Mouse (Mus musculus): Measurements from ENCODE around the gene Hoxd9. TPM values are rescaled to one million over a fixed set of nuclear protein-coding genes. Genes with fewer than 3 reads are reported as not detected.

Hoxd9 gene
- polyA plus RNA-seq, 1 experiment from 2014 or later = not detected

DNA sequence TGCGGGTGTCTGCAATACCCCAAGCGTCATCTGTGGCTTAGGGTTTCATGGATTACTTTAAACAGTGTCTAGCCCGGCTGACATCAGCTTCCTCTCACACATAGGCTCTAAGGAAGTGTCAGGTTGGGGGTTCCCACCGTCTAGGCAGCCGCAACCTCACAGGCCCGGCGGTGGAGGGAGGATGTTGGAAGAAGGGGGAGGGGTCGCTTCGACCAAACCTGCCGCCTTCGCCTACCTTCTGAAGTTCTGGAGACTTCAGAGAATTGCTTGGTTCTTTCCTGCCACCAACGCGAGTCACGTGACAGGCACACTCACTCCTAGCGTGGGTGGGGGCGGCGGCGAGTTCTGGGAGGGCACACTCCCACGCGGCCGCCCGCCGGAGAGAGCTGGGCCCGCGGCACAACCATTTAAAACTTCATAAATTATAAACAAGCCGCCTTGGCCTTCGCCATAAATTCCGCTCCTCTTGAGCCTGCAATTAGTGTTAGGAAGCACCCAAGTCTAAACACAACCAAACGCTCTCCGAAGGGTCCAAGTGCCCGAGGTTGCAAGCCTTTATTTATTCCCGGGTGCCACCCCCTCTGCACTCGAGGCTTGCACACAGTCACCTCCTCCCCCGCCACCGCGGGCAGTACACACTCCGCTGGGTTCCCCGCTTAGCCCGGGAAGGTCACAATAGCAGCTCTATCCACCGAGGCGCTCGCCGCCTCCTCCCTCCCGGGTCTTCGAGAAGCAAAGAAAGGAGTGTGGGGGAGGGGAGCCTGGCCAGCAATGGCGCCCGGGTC lies 52.0 kb downstream of the Hoxd9 start:
- Histone ChIP-seq H3K36me3 (replicated peaks; ENCODE audit: insufficient read depth, low read length) (no peaks in the 10 kb centered on the region), H3K27ac (ENCODE audit: low read depth) (no peak overlapping the region), H3K9ac (replicated peaks) (no peak overlapping the region), H3K9me3 (ENCODE audit: low read length) (no peaks in the 10 kb centered on the region), H3K4me2 (ENCODE audit: low read depth, low read length) (0 out of 2 replicates have a peak overlapping the region, but pooled peaks have one; percentile 3), H3K27me3 (ENCODE audit: insufficient read depth, low read length) (peaks cover 98% of the 10 kb centered on the region), H3K4me3 (ENCODE audit: low read depth, low read length) (0 out of 2 replicates have a peak overlapping the region, but pooled peaks have one; percentile 17), H3K4me1 (ENCODE audit: insufficient read depth) (peaks cover 5% of the 10 kb centered on the region; the same call in 1 of the 2 replicates)
- WGBS (ENCODE audit: insufficient replicate concordance) = 1% methylated on average over 47 of the region's 47 CpGs
- no peak for DNase-seq
- ATAC-seq = no peak
- TF ChIP-seq CTCF (IDR thresholded peaks at IDR 0.05; ENCODE audit: low read depth) (no peak), EP300 (IDR thresholded peaks at IDR 0.05; ENCODE audit: low read depth) (no peak)

MicroRNA genes within 50 kb of the gene (microRNA counts, 519-probe panel; counts per million panel counts)
- not detected for microRNA mmu-miR-10b

Small RNAs within 50 kb of the gene (microRNA-seq; reads per million reads assigned to microRNA genes)
- gene Gm44463 (not detected), gene Mir10b (315 reads per million, percentile 56 among the genes with 10 or more reads in this experiment)

Other genes starting within 250 kb of the Hoxd9 start
- 9.6 and 11.1 TPM in 2 replicates for gene Lnpk, start 118.3 kb upstream of the Hoxd9 start, polyA plus RNA-seq (2015; fragmentation: Nextera tagmentation; extraction: Ambion mirVana)
- gene Evx2, start 38.2 kb upstream of the Hoxd9 start, polyA plus RNA-seq (2015; fragmentation: Nextera tagmentation; extraction: Ambion mirVana) = not detected in 2 replicates
- not detected in 2 replicates for gene Hoxd13, start 29.4 kb upstream of the Hoxd9 start, polyA plus RNA-seq (2015; fragmentation: Nextera tagmentation; extraction: Ambion mirVana)
- not detected in 2 replicates for gene Hoxd12, start 22.7 kb upstream of the Hoxd9 start, polyA plus RNA-seq (2015; fragmentation: Nextera tagmentation; extraction: Ambion mirVana)
- not detected in 2 replicates for gene Hoxd11, start 18.2 kb upstream of the Hoxd9 start, polyA plus RNA-seq (2015; fragmentation: Nextera tagmentation; extraction: Ambion mirVana)
- gene Hoxd10, start 5.8 kb upstream of the Hoxd9 start, polyA plus RNA-seq (2015; fragmentation: Nextera tagmentation; extraction: Ambion mirVana) = not detected in 2 replicates
- gene Hoxd8, start 6.9 kb downstream of the Hoxd9 start, polyA plus RNA-seq (2015; fragmentation: Nextera tagmentation; extraction: Ambion mirVana) = 0.04 TPM in 1 of 2 replicates, not detected in the other
- gene Hoxd3, start 14.2 kb downstream of the Hoxd9 start, polyA plus RNA-seq (2015; fragmentation: Nextera tagmentation; extraction: Ambion mirVana) = not detected in 2 replicates
- gene Hoxd4, start 14.2 kb downstream of the Hoxd9 start, polyA plus RNA-seq (2015; fragmentation: Nextera tagmentation; extraction: Ambion mirVana) = not detected in 2 replicates
- gene Gm28230, start 29.0 kb downstream of the Hoxd9 start, polyA plus RNA-seq (2015; fragmentation: Nextera tagmentation; extraction: Ambion mirVana) = not detected in 2 replicates
- gene Hoxd1, start 65.3 kb downstream of the Hoxd9 start, polyA plus RNA-seq (2015; fragmentation: Nextera tagmentation; extraction: Ambion mirVana) = not detected in 2 replicates
- 60.7 and 66.0 TPM in 2 replicates for gene Mtx2, start 128.1 kb downstream of the Hoxd9 start, polyA plus RNA-seq (2015; fragmentation: Nextera tagmentation; extraction: Ambion mirVana)